In genomic region chr10:116693816-116694215, GRCm38 (mm10) we compare ENCODE assay signal across 28 mouse cellular contexts.
DNase-seq lines count a peak whose midpoint lies in the region; ATAC-seq and TF ChIP-seq lines count a peak whose summit lies in the region.
"Had no signal": no experiment of that assay in that cellular context is flagged by ENCODE, and none has a peak within 500 bp of the region (broad histone marks: within the 10 kb centered on the region; RNA-seq: fewer than 3 reads in every experiment).

No protein-coding gene starts in this region.

- in situ Hi-C loops in Patski (cut with MboI; ENCODE audit: low pct_unique_long_range_greater_than_20kb): no loop called here

- CTCF ChIA-PET in Patski (lab: Charles Lee): no interaction called here

- POLR2A ChIA-PET in Patski (lab: Charles Lee): no interaction called here

- no peaks in the 10 kb centered on the region for H3K9me3 ChIP-seq in heart, embryonic 10.5 days
- no peaks in the 10 kb centered on the region for H3K9me3 ChIP-seq in stomach, embryonic 16.5 days (replicated peaks; ENCODE audit: control insufficient read depth, low read length)
- H3K9me3 ChIP-seq: hindbrain, embryonic 13.5 days; liver, embryonic 13.5 days had no signal

- no peaks in the 10 kb centered on the region for H3K36me3 ChIP-seq in heart, embryonic 10.5 days
- no peaks in the 10 kb centered on the region for H3K36me3 ChIP-seq in stomach, embryonic 16.5 days (ENCODE audit: control insufficient read depth, insufficient read depth, low read length)
- H3K36me3 ChIP-seq: heart, embryonic 12.5 days; hindbrain, embryonic 13.5 days; limb, embryonic 13.5 days; liver, embryonic 13.5 days; midbrain, embryonic 10.5 days; neural tube, embryonic 12.5 days had no signal

- H3K9ac ChIP-seq in stomach, embryonic 16.5 days (ENCODE audit: low read length): no peak overlapping the region
- H3K9ac ChIP-seq: heart, embryonic 12.5 days; hindbrain, embryonic 13.5 days; limb, embryonic 13.5 days; liver, embryonic 13.5 days; lung, embryonic 14.5 days; neural tube, embryonic 12.5 days had no signal

- WGBS in heart, embryonic 10.5 days: 87% methylated on average over 3 of the region's 3 CpGs
- 77% methylated on average over 3 of the region's 3 CpGs for WGBS in stomach, embryonic 16.5 days

- no peaks in the 10 kb centered on the region for H3K27me3 ChIP-seq in heart, embryonic 10.5 days (ENCODE audit: insufficient read depth, poor library complexity, severe bottlenecking)
- no peaks in the 10 kb centered on the region for H3K27me3 ChIP-seq in Patski
- H3K27me3 ChIP-seq in stomach, embryonic 16.5 days (ENCODE audit: control insufficient read depth, insufficient read depth, low read length): no peaks in the 10 kb centered on the region
- H3K27me3 ChIP-seq: heart, embryonic 12.5 days; hindbrain, embryonic 13.5 days; limb, embryonic 13.5 days; liver, embryonic 13.5 days; neural tube, embryonic 12.5 days had no signal

- H3K27ac ChIP-seq in heart, embryonic 10.5 days: no peak overlapping the region
- H3K27ac ChIP-seq in stomach, embryonic 16.5 days (ENCODE audit: low read length): 0 out of 2 replicates have a peak overlapping the region, but pooled peaks have one; percentile 62
- H3K27ac ChIP-seq: hindbrain, embryonic 13.5 days; left cerebral cortex, adult 2 months; limb, embryonic 13.5 days; liver, embryonic 13.5 days; midbrain, embryonic 10.5 days; neural tube, embryonic 12.5 days had no signal

- H3K4me3 ChIP-seq in heart, embryonic 10.5 days: no peak overlapping the region
- H3K4me3 ChIP-seq in stomach, embryonic 16.5 days (replicated peaks; ENCODE audit: low read length): no peak overlapping the region
- H3K4me3 ChIP-seq: heart, embryonic 12.5 days; hindbrain, embryonic 13.5 days; left cerebral cortex, adult 2 months; limb, embryonic 13.5 days; liver, embryonic 13.5 days; midbrain, embryonic 10.5 days; myocyte; neural tube, embryonic 12.5 days had no signal

- no peak for TF ChIP-seq CTCF in Patski (IDR thresholded peaks at IDR 0.05)

- no peak overlapping the region for H3K4me2 ChIP-seq in stomach, embryonic 16.5 days (ENCODE audit: low read depth, low read length)
- H3K4me2 ChIP-seq: heart, embryonic 12.5 days; hindbrain, embryonic 13.5 days; limb, embryonic 13.5 days; liver, embryonic 13.5 days; lung, embryonic 14.5 days; neural tube, embryonic 12.5 days had no signal

- peak; percentile 17 for ATAC-seq in Patski
- peak; percentile 40; the same call in 1 of the 2 replicates for ATAC-seq in stomach, embryonic 16.5 days (ENCODE audit: insufficient read depth, low FRiP score)
- ATAC-seq: forebrain, embryonic 14.5 days; intestine, embryonic 16.5 days had no signal

- no peaks in the 10 kb centered on the region for H3K4me1 ChIP-seq in heart, embryonic 10.5 days
- H3K4me1 ChIP-seq in stomach, embryonic 16.5 days (ENCODE audit: control insufficient read depth, insufficient read depth, low read length): no peaks in the 10 kb centered on the region
- H3K4me1 ChIP-seq: heart, embryonic 12.5 days; hindbrain, embryonic 13.5 days; liver, embryonic 13.5 days; midbrain, embryonic 10.5 days had no signal

- peak; percentile 6 for DNase-seq in heart, adult 11 months
- no peak for DNase-seq in heart, embryonic 10.5 days (ENCODE audit: low spot score)
- no peak for DNase-seq in Patski (ENCODE audit: low read depth, low spot score)
- DNase-seq in urinary bladder, postnatal 36 days (ENCODE audit: low spot score in 2 of 2): peak; percentile 47 to 59
- DNase-seq in kidney, postnatal 36 days: no peak
- DNase-seq in layer of hippocampus, postnatal 36 days: no peak
- DNase-seq: adrenal gland, postnatal 25 days; cerebellum, adult 11-12 months; cerebellum, adult 9-11 months; gastrocnemius, postnatal 14 days; heart, adult 18-20 months; heart, postnatal 4 days; kidney, adult 8-10 months; kidney, postnatal 10 days; liver, embryonic 13.5 days; lung, embryonic 14.5 days; right cerebral cortex, adult 18-20 months; thymus, postnatal 14 days had no signal

Comparison
In these comparisons a context has a peak if more than half of its experiments do, and no peak if none do; other contexts are left out.
1. DNase-seq: peak in heart, adult 11 months (single experiment) and urinary bladder, postnatal 36 days (2 of 2); none in heart, embryonic 10.5 days (single experiment), Patski (single experiment), kidney, postnatal 36 days (0 of 2) and layer of hippocampus, postnatal 36 days (0 of 2).